Mouse (Mus musculus): Measurements from ENCODE around the gene Apoc4. TPM values are rescaled to one million over a fixed set of nuclear protein-coding genes. Genes with fewer than 3 reads are reported as not detected.

Apoc4 gene
- polyA plus RNA-seq, 1 experiment from 2014 or later = not detected

- H3K4me3 ChIP-seq = no peak overlapping the region
- 0 out of 2 replicates have a peak, but pooled peaks cover 2% of the 10 kb centered on the region for H3K27me3 ChIP-seq
- no peak overlapping the region for H3K4me2 ChIP-seq (replicated peaks)
- peaks cover 4% of the 10 kb centered on the region; the same call in 1 of the 2 replicates for H3K4me1 ChIP-seq
- peaks cover 69% of the 10 kb centered on the region for H3K36me3 ChIP-seq
- no peak overlapping the region for H3K27ac ChIP-seq
- ATAC-seq (ENCODE audit: low FRiP score) = no peak
- H3K9me3 ChIP-seq (replicated peaks) = no peaks in the 10 kb centered on the region
- no peak overlapping the region for H3K9ac ChIP-seq
- 95% methylated on average over 15 of the region's 15 CpGs for WGBS
Observed at GRCm38 (mm10) chr7:19633855-19634254, 47.4 kb downstream of the Apoc4 start.

- ATAC-seq (ENCODE audit: low FRiP score) = no peak
- H3K9me3 ChIP-seq (replicated peaks) = no peaks in the 10 kb centered on the region
- no peak overlapping the region for H3K27ac ChIP-seq
- peaks cover 63% of the 10 kb centered on the region for H3K36me3 ChIP-seq
- peaks cover 4% of the 10 kb centered on the region; the same call in 1 of the 2 replicates for H3K4me1 ChIP-seq
- H3K9ac ChIP-seq = no peak overlapping the region
- 94% methylated on average over 17 of the region's 17 CpGs for WGBS
- H3K27me3 ChIP-seq = 0 out of 2 replicates have a peak, but pooled peaks cover 2% of the 10 kb centered on the region
- no peak overlapping the region for H3K4me3 ChIP-seq
- no peak overlapping the region for H3K4me2 ChIP-seq (replicated peaks)
Observed at GRCm38 (mm10) chr7:19633197-19633596, 48.1 kb downstream of the Apoc4 start.

GRCm38 (mm10) chr7:19632720-19633119 lies 48.6 kb downstream of the Apoc4 start:
- peaks cover 58% of the 10 kb centered on the region for H3K36me3 ChIP-seq
- ATAC-seq (ENCODE audit: low FRiP score) = no peak

GRCm38 (mm10) chr7:19632275-19632674 lies 49.0 kb downstream of the Apoc4 start:
- H3K9me3 ChIP-seq (replicated peaks) = no peaks in the 10 kb centered on the region
- no peak overlapping the region for H3K27ac ChIP-seq
- H3K4me3 ChIP-seq = no peak overlapping the region
- H3K9ac ChIP-seq = no peak overlapping the region
- no peak overlapping the region for H3K4me2 ChIP-seq (replicated peaks)
- H3K36me3 ChIP-seq = peaks cover 53% of the 10 kb centered on the region
- H3K27me3 ChIP-seq = 0 out of 2 replicates have a peak, but pooled peaks cover 2% of the 10 kb centered on the region
- peaks cover 4% of the 10 kb centered on the region; the same call in 1 of the 2 replicates for H3K4me1 ChIP-seq
- ATAC-seq (ENCODE audit: low FRiP score) = no peak

More at GRCm38 (mm10) chr7:19632720-19633119, 48.6 kb downstream of the Apoc4 start:
- Histone ChIP-seq H3K4me2 (replicated peaks) (no peak overlapping the region), H3K27me3 (0 out of 2 replicates have a peak, but pooled peaks cover 2% of the 10 kb centered on the region), H3K9ac (no peak overlapping the region), H3K4me3 (no peak overlapping the region), H3K4me1 (peaks cover 4% of the 10 kb centered on the region; the same call in 1 of the 2 replicates), H3K9me3 (replicated peaks) (no peaks in the 10 kb centered on the region), H3K27ac (no peak overlapping the region)

- Histone ChIP-seq H3K4me1 (peaks cover 4% of the 10 kb centered on the region; the same call in 1 of the 2 replicates), H3K27me3 (0 out of 2 replicates have a peak, but pooled peaks cover 2% of the 10 kb centered on the region), H3K9me3 (replicated peaks) (no peaks in the 10 kb centered on the region), H3K4me3 (peak within 1 kb of the TSS; percentile 80), H3K36me3 (peaks cover 24% of the 10 kb centered on the region), H3K27ac (peak within 1 kb of the TSS; percentile 84), H3K9ac (peak within 1 kb of the TSS; percentile 59), H3K4me2 (replicated peaks) (peak within 1 kb of the TSS; percentile 93)
- WGBS = 1% methylated on average over 41 of the region's 41 CpGs
- ATAC-seq (ENCODE audit: low FRiP score) = peak; percentile 80
Observed at GRCm38 (mm10) chr7:19629361-19629734, 51.9 kb downstream of the Apoc4 start, which contains the start of gene Relb. Gene Relb (minus strand): TSS chr7:19629438.

- Histone ChIP-seq H3K27me3 (0 out of 2 replicates have a peak, but pooled peaks cover 2% of the 10 kb centered on the region), H3K36me3 (peaks cover 18% of the 10 kb centered on the region), H3K4me3 (peak overlapping the region; percentile 80), H3K4me2 (replicated peaks) (peak overlapping the region; percentile 93), H3K27ac (peak overlapping the region; percentile 84), H3K9ac (peak overlapping the region; percentile 59), H3K4me1 (peaks cover 4% of the 10 kb centered on the region; the same call in 1 of the 2 replicates), H3K9me3 (replicated peaks) (no peaks in the 10 kb centered on the region)
- under 1% methylated on average over 57 of the region's 57 CpGs for WGBS
- peak; percentile 91 for ATAC-seq (ENCODE audit: low FRiP score)
Observed at GRCm38 (mm10) chr7:19628536-19629360, 52.5 kb downstream of the Apoc4 start.

- H3K27me3 ChIP-seq = 0 out of 2 replicates have a peak, but pooled peaks cover 2% of the 10 kb centered on the region
- H3K9ac ChIP-seq = no peak overlapping the region
- peaks cover 12% of the 10 kb centered on the region for H3K36me3 ChIP-seq
- peaks cover 4% of the 10 kb centered on the region; the same call in 1 of the 2 replicates for H3K4me1 ChIP-seq
- H3K4me2 ChIP-seq (replicated peaks) = peak overlapping the region; percentile 93
- 15% methylated on average over 17 of the region's 17 CpGs for WGBS
- H3K9me3 ChIP-seq (replicated peaks) = no peaks in the 10 kb centered on the region
- ATAC-seq (ENCODE audit: low FRiP score) = no peak
- H3K27ac ChIP-seq = peak overlapping the region; percentile 84; the same call in 1 of the 2 replicates
- peak overlapping the region; percentile 80 for H3K4me3 ChIP-seq
Observed at GRCm38 (mm10) chr7:19628192-19628535, 53.1 kb downstream of the Apoc4 start.

Other genes with a start within 250 kb of the Apoc4 start
- 20.0 and 21.6 TPM in 2 replicates for gene Mark4, start 222.7 kb downstream of the Apoc4 start, polyA plus RNA-seq (2016; fragmentation: Nextera tagmentation; extraction: Ambion mirVana)
- 1.0 and 1.5 TPM in 2 replicates for gene Exoc3l2, start 218.1 kb downstream of the Apoc4 start, polyA plus RNA-seq (2016; fragmentation: Nextera tagmentation; extraction: Ambion mirVana)
- 4.6 and 4.8 TPM in 2 replicates for gene Bloc1s3, start 173.1 kb downstream of the Apoc4 start, polyA plus RNA-seq (2016; fragmentation: Nextera tagmentation; extraction: Ambion mirVana)
- gene Trappc6a, start 173.1 kb downstream of the Apoc4 start, polyA plus RNA-seq (2016; fragmentation: Nextera tagmentation; extraction: Ambion mirVana) = 41.7 and 48.1 TPM in 2 replicates
- 0.23 TPM in 1 of 2 replicates, not detected in the other for gene Nkpd1, start 163.6 kb downstream of the Apoc4 start, polyA plus RNA-seq (2016; fragmentation: Nextera tagmentation; extraction: Ambion mirVana)
- 41.7 and 43.8 TPM in 2 replicates for gene Ppp1r37, start 118.4 kb downstream of the Apoc4 start, polyA plus RNA-seq (2016; fragmentation: Nextera tagmentation; extraction: Ambion mirVana)
- gene Zfp296, start 104.2 kb downstream of the Apoc4 start, polyA plus RNA-seq (2016; fragmentation: Nextera tagmentation; extraction: Ambion mirVana) = 0.30 TPM in 1 of 2 replicates, not detected in the other
- 121 and 145 TPM in 2 replicates for gene Gemin7, start 103.9 kb downstream of the Apoc4 start, polyA plus RNA-seq (2016; fragmentation: Nextera tagmentation; extraction: Ambion mirVana)
- 70.1 and 73.6 TPM in 2 replicates for gene Clasrp, start 77.0 kb downstream of the Apoc4 start, polyA plus RNA-seq (2016; fragmentation: Nextera tagmentation; extraction: Ambion mirVana)
- gene Relb, start 52.0 kb downstream of the Apoc4 start, polyA plus RNA-seq (2016; fragmentation: Nextera tagmentation; extraction: Ambion mirVana) = 5.9 and 6.5 TPM in 2 replicates
- gene Clptm1, start 16.4 kb downstream of the Apoc4 start, polyA plus RNA-seq (2016; fragmentation: Nextera tagmentation; extraction: Ambion mirVana) = 112 and 115 TPM in 2 replicates
- gene Apoc2, start 3.5 kb downstream of the Apoc4 start, polyA plus RNA-seq (2016; fragmentation: Nextera tagmentation; extraction: Ambion mirVana) = 0.46 TPM in 1 of 2 replicates, not detected in the other
- gene Gm44805, start 56 bp downstream of the Apoc4 start, polyA plus RNA-seq (2016; fragmentation: Nextera tagmentation; extraction: Ambion mirVana) = not detected in 2 replicates
- gene Apoc1, start 11.2 kb upstream of the Apoc4 start, polyA plus RNA-seq (2016; fragmentation: Nextera tagmentation; extraction: Ambion mirVana) = 3.8 and 4.7 TPM in 2 replicates
- gene Apoe, start 17.7 kb upstream of the Apoc4 start, polyA plus RNA-seq (2016; fragmentation: Nextera tagmentation; extraction: Ambion mirVana) = 228 and 246 TPM in 2 replicates
- gene Tomm40, start 34.0 kb upstream of the Apoc4 start, polyA plus RNA-seq (2016; fragmentation: Nextera tagmentation; extraction: Ambion mirVana) = 136 and 138 TPM in 2 replicates
- 60.8 and 67.1 TPM in 2 replicates for gene Nectin2, start 69.0 kb upstream of the Apoc4 start, polyA plus RNA-seq (2016; fragmentation: Nextera tagmentation; extraction: Ambion mirVana)
- gene Bcam, start 89.5 kb upstream of the Apoc4 start, polyA plus RNA-seq (2016; fragmentation: Nextera tagmentation; extraction: Ambion mirVana) = 21.0 and 25.1 TPM in 2 replicates
- 1.0 and 1.3 TPM in 2 replicates for gene Cblc, start 115.3 kb upstream of the Apoc4 start, polyA plus RNA-seq (2016; fragmentation: Nextera tagmentation; extraction: Ambion mirVana)
- gene Bcl3, start 141.3 kb upstream of the Apoc4 start, polyA plus RNA-seq (2016; fragmentation: Nextera tagmentation; extraction: Ambion mirVana) = 1.1 and 2.1 TPM in 2 replicates
- gene Gm19345, start 170.5 kb upstream of the Apoc4 start, polyA plus RNA-seq (2016; fragmentation: Nextera tagmentation; extraction: Ambion mirVana) = 1.1 and 1.7 TPM in 2 replicates
- not detected in 2 replicates for gene Ceacam16, start 179.8 kb upstream of the Apoc4 start, polyA plus RNA-seq (2016; fragmentation: Nextera tagmentation; extraction: Ambion mirVana)
- not detected in 2 replicates for gene Ceacam19, start 206.5 kb upstream of the Apoc4 start, polyA plus RNA-seq (2016; fragmentation: Nextera tagmentation; extraction: Ambion mirVana)
- 4.6 and 6.1 TPM in 2 replicates for gene Pvr, start 239.7 kb upstream of the Apoc4 start, polyA plus RNA-seq (2016; fragmentation: Nextera tagmentation; extraction: Ambion mirVana)

All from hindbrain, embryonic 12.5 days (tissue).